Mouse (Mus musculus): Measurements from ENCODE around the gene Myl9.
A peak's percentile ranks its signal among the peaks of the same experiment; 100 is the strongest.

Myl9 gene

GRCm38 (mm10) chr2:156774738-156775454, at the start of gene Myl9:
TSS of gene Myl9 (plus strand) at chr2:156775420.
- no peak for DNase-seq (ENCODE audit: low spot score in 2 of 2)

- no peak for DNase-seq (ENCODE audit: low spot score in 2 of 2)
Measured at GRCm38 (mm10) chr2:156726344-156726743, 48.9 kb upstream of the Myl9 start.

GRCm38 (mm10) chr2:156726878-156727277, 48.3 kb upstream of the Myl9 start:
- no peak for DNase-seq (ENCODE audit: low spot score in 2 of 2)

GRCm38 (mm10) chr2:156729537-156730469, 45.4 kb upstream of the Myl9 start:
- peak; percentile 27 to 41 for DNase-seq (ENCODE audit: low spot score in 2 of 2)

GRCm38 (mm10) chr2:156730501-156730921, 44.7 kb upstream of the Myl9 start:
- peak; percentile 49 to 61 for DNase-seq (ENCODE audit: low spot score in 2 of 2)

GRCm38 (mm10) chr2:156731592-156731991, 43.6 kb upstream of the Myl9 start:
- no peak for DNase-seq (ENCODE audit: low spot score in 2 of 2)

- no peak for DNase-seq (ENCODE audit: low spot score in 2 of 2)
Measured at GRCm38 (mm10) chr2:156732109-156732508, 43.1 kb upstream of the Myl9 start.

GRCm38 (mm10) chr2:156735761-156736335, 39.4 kb upstream of the Myl9 start:
- no peak for DNase-seq (ENCODE audit: low spot score in 2 of 2)

- no peak for DNase-seq (ENCODE audit: low spot score in 2 of 2)
Measured at GRCm38 (mm10) chr2:156736846-156737245, 38.4 kb upstream of the Myl9 start.

- DNase-seq (ENCODE audit: low spot score in 2 of 2), result no peak
Measured at GRCm38 (mm10) chr2:156737976-156738375, 37.2 kb upstream of the Myl9 start.

GRCm38 (mm10) chr2:156741265-156741664, 34.0 kb upstream of the Myl9 start:
- no peak for DNase-seq (ENCODE audit: low spot score in 2 of 2)

- no peak for DNase-seq (ENCODE audit: low spot score in 2 of 2)
Measured at GRCm38 (mm10) chr2:156741998-156742397, 33.2 kb upstream of the Myl9 start.

GRCm38 (mm10) chr2:156743248-156743647, 32.0 kb upstream of the Myl9 start:
- DNase-seq (ENCODE audit: low spot score in 2 of 2), result no peak

GRCm38 (mm10) chr2:156744414-156744813, 30.8 kb upstream of the Myl9 start:
- no peak for DNase-seq (ENCODE audit: low spot score in 2 of 2)

- DNase-seq (ENCODE audit: low spot score in 2 of 2), result no peak
Measured at GRCm38 (mm10) chr2:156747315-156747714, 27.9 kb upstream of the Myl9 start.

GRCm38 (mm10) chr2:156749687-156750086, 25.5 kb upstream of the Myl9 start:
- no peak for DNase-seq (ENCODE audit: low spot score in 2 of 2)

GRCm38 (mm10) chr2:156756937-156757336, 18.3 kb upstream of the Myl9 start:
- DNase-seq (ENCODE audit: low spot score in 2 of 2), result no peak

- no peak for DNase-seq (ENCODE audit: low spot score in 2 of 2)
Measured at GRCm38 (mm10) chr2:156760843-156761505, 14.2 kb upstream of the Myl9 start.

- DNase-seq (ENCODE audit: low spot score in 2 of 2), result no peak
Measured at GRCm38 (mm10) chr2:156761521-156762278, 13.5 kb upstream of the Myl9 start.

GRCm38 (mm10) chr2:156762499-156762898, 12.7 kb upstream of the Myl9 start:
- no peak for DNase-seq (ENCODE audit: low spot score in 2 of 2)

GRCm38 (mm10) chr2:156763101-156763500, 12.1 kb upstream of the Myl9 start:
- DNase-seq (ENCODE audit: low spot score in 2 of 2), result no peak

All from spleen, postnatal 36 days (tissue).